Mouse (Mus musculus) heart, postnatal 10 days (tissue): Measurements from ENCODE around the gene Tmem184a. TPM values are rescaled to one million over a fixed set of nuclear protein-coding genes. Genes with fewer than 3 reads are reported as not detected.

ENCODE experiments used
- DNase-seq, 2 experiments: peaks; one replicate each; pipeline ENCODE4 v3.0.0; 2021
- intact Hi-C: fragments of 180-260 bp; cut with DNase I; formaldehyde crosslinking; loops from one replicate; pipeline ENCODE4 v1.15.1; 2025
- total RNA-seq, 2 experiments: library from RNA; stranded (reverse); gene quantifications; 2 replicates each; pipeline ENCODE4 v1.2.3; 2021

The Tmem184a gene
- total RNA-seq, 2 experiments from 2014 or later, result 0.10 to 0.37 TPM

- peak; percentile 67 to 76 for DNase-seq
- intact Hi-C loops, result no loop called here
Measured at GRCm38 (mm10) chr5:139794938-139795337, 24.8 kb downstream of the Tmem184a start.

- DNase-seq, result no peak
- intact Hi-C loops, result no loop called here
Measured at GRCm38 (mm10) chr5:139794137-139794536, 25.6 kb downstream of the Tmem184a start.

GRCm38 (mm10) chr5:139793338-139794089 is 26.2 kb downstream of the Tmem184a start:
- DNase-seq, result peak; percentile 69 to 71
- intact Hi-C loops, result no loop called here

GRCm38 (mm10) chr5:139792966-139793337 is 26.8 kb downstream of the Tmem184a start:
- intact Hi-C loops, result no loop called here

GRCm38 (mm10) chr5:139792159-139792775 is 27.4 kb downstream of the Tmem184a start:
- DNase-seq, result peak in 1 of 2 experiments; percentile 42
- intact Hi-C loops, result no loop called here

More at GRCm38 (mm10) chr5:139792966-139793337, 26.8 kb downstream of the Tmem184a start:
- peak in 1 of 2 experiments; percentile 53 for DNase-seq

- DNase-seq, result peak; percentile 98 to 99
- intact Hi-C loops, result no loop called here
Measured at GRCm38 (mm10) chr5:139791227-139792158, 28.2 kb downstream of the Tmem184a start, which contains the start of gene Mafk. Gene Mafk (plus strand): TSS chr5:139791513.

GRCm38 (mm10) chr5:139789466-139789865 is 30.3 kb downstream of the Tmem184a start:
- DNase-seq, result no peak
- intact Hi-C loops, result no loop called here

- intact Hi-C loops, result no loop called here
Measured at GRCm38 (mm10) chr5:139781406-139781805, 38.3 kb downstream of the Tmem184a start.

GRCm38 (mm10) chr5:139776966-139777365 is 42.8 kb downstream of the Tmem184a start:
- intact Hi-C loops, result loop anchor here (2.0 kb wide), 1 partner anchor 42 kb away; the partner anchor contains the start of gene Tmem184a

More at GRCm38 (mm10) chr5:139781406-139781805, 38.3 kb downstream of the Tmem184a start:
- DNase-seq, result peak; percentile 41 to 42

GRCm38 (mm10) chr5:139775216-139775926 is 44.3 kb downstream of the Tmem184a start, which contains the start of gene Ints1:
Gene Ints1 (minus strand): TSS chr5:139775674.
- intact Hi-C loops, result no loop called here
- DNase-seq, result peak; percentile 96 to 98

More at GRCm38 (mm10) chr5:139776966-139777365, 42.8 kb downstream of the Tmem184a start:
- no peak for DNase-seq

GRCm38 (mm10) chr5:139768216-139768615 is 51.5 kb downstream of the Tmem184a start:
- no peak for DNase-seq
- intact Hi-C loops, result no loop called here

GRCm38 (mm10) chr5:139764296-139764695 is 55.4 kb downstream of the Tmem184a start:
- DNase-seq, result no peak
- intact Hi-C loops, result no loop called here

- intact Hi-C loops, result no loop called here
- DNase-seq, result no peak
Measured at GRCm38 (mm10) chr5:139758096-139758495, 61.6 kb downstream of the Tmem184a start.

GRCm38 (mm10) chr5:139756586-139756985 is 63.1 kb downstream of the Tmem184a start:
- intact Hi-C loops, result no loop called here
- no peak for DNase-seq

GRCm38 (mm10) chr5:139756135-139756534 is 63.6 kb downstream of the Tmem184a start:
- intact Hi-C loops, result no loop called here
- no peak for DNase-seq

GRCm38 (mm10) chr5:139754753-139755152 is 65.0 kb downstream of the Tmem184a start:
- intact Hi-C loops, result no loop called here
- peak; percentile 41 to 59 for DNase-seq
